ENCODE assay signal across 33 mouse cellular contexts in genomic region chr16:92098351-92099051, GRCm38 (mm10). TPM values are rescaled to one million over a fixed set of nuclear protein-coding genes. Genes with fewer than 3 reads are reported as not detected.
DNase-seq lines count a peak whose midpoint lies in the region; ATAC-seq lines count a peak whose summit lies in the region.
"Had no signal": no experiment of that assay in that cellular context is flagged by ENCODE, and none has a peak within 500 bp of the region (broad histone marks: within the 10 kb centered on the region; RNA-seq: fewer than 3 reads in every experiment).

No protein-coding gene starts in this region.

- WGBS in heart, embryonic 10.5 days: 86% methylated on average over 10 of the region's 10 CpGs
- 29% methylated on average over 10 of the region's 10 CpGs for WGBS in limb, embryonic 11.5 days
- WGBS in limb, embryonic 10.5 days: 50% methylated on average over 10 of the region's 10 CpGs
- 60% methylated on average over 10 of the region's 10 CpGs for WGBS in embryonic facial prominence, embryonic 14.5 days
- WGBS in limb, embryonic 12.5 days: 16% methylated on average over 10 of the region's 10 CpGs

- no peak overlapping the region for H3K4me2 ChIP-seq in limb, embryonic 11.5 days (ENCODE audit: low read depth, severe bottlenecking)
- no peak overlapping the region for H3K4me2 ChIP-seq in embryonic facial prominence, embryonic 14.5 days (ENCODE audit: low read depth, low read length)
- no peak overlapping the region for H3K4me2 ChIP-seq in limb, embryonic 12.5 days
- H3K4me2 ChIP-seq: hindbrain, embryonic 12.5 days; liver, embryonic 15.5 days; neural tube, embryonic 15.5 days; stomach, embryonic 15.5 days had no signal

- H3K9me3 ChIP-seq in heart, embryonic 10.5 days: no peaks in the 10 kb centered on the region
- H3K9me3 ChIP-seq in limb, embryonic 11.5 days (ENCODE audit: control insufficient read depth, low read length): no peaks in the 10 kb centered on the region
- no peaks in the 10 kb centered on the region for H3K9me3 ChIP-seq in limb, embryonic 10.5 days (replicated peaks)
- H3K9me3 ChIP-seq in embryonic facial prominence, embryonic 14.5 days (ENCODE audit: control insufficient read depth, low read length): no peaks in the 10 kb centered on the region
- H3K9me3 ChIP-seq in limb, embryonic 12.5 days: no peaks in the 10 kb centered on the region
- H3K9me3 ChIP-seq: G1E; hindbrain, embryonic 12.5 days; liver, embryonic 15.5 days; neural tube, embryonic 15.5 days; stomach, embryonic 15.5 days had no signal

- no peak overlapping the region for H3K9ac ChIP-seq in limb, embryonic 11.5 days (ENCODE audit: low read length)
- no peak overlapping the region for H3K9ac ChIP-seq in embryonic facial prominence, embryonic 14.5 days (ENCODE audit: low read depth, low read length)
- no peak overlapping the region for H3K9ac ChIP-seq in limb, embryonic 12.5 days (replicated peaks)
- H3K9ac ChIP-seq: forebrain, postnatal 0 days; hindbrain, embryonic 12.5 days; liver, embryonic 15.5 days; neural tube, embryonic 15.5 days; stomach, embryonic 15.5 days had no signal

- H3K36me3 ChIP-seq in heart, embryonic 10.5 days: peaks cover 18% of the 10 kb centered on the region
- H3K36me3 ChIP-seq in limb, embryonic 11.5 days (ENCODE audit: control insufficient read depth, insufficient read depth, low read length): no peaks in the 10 kb centered on the region
- peaks cover 20% of the 10 kb centered on the region for H3K36me3 ChIP-seq in limb, embryonic 10.5 days
- peaks cover 14% of the 10 kb centered on the region; the same call in 1 of the 2 replicates for H3K36me3 ChIP-seq in embryonic facial prominence, embryonic 14.5 days (ENCODE audit: control insufficient read depth, insufficient read depth, low read length)
- peaks cover 18% of the 10 kb centered on the region for H3K36me3 ChIP-seq in limb, embryonic 12.5 days
- H3K36me3 ChIP-seq: liver, embryonic 15.5 days had no signal

- H3K4me3 ChIP-seq in heart, embryonic 10.5 days: no peak overlapping the region
- H3K4me3 ChIP-seq in limb, embryonic 11.5 days (ENCODE audit: low read depth, low read length): no peak overlapping the region
- H3K4me3 ChIP-seq in limb, embryonic 10.5 days: no peak overlapping the region
- H3K4me3 ChIP-seq in embryonic facial prominence, embryonic 14.5 days (ENCODE audit: low read depth, low read length): no peak overlapping the region
- no peak overlapping the region for H3K4me3 ChIP-seq in limb, embryonic 12.5 days (replicated peaks)
- H3K4me3 ChIP-seq: heart, adult 2 months; hindbrain, embryonic 12.5 days; layer of hippocampus, adult 2 months; liver, embryonic 15.5 days; neural tube, embryonic 15.5 days; stomach, embryonic 15.5 days had no signal

- ATAC-seq in limb, embryonic 11.5 days (ENCODE audit: insufficient number of reproducible peaks, low FRiP score, low TSS enrichment, low read depth): 0 out of 2 replicates have a peak, but pooled peaks have one; percentile 39
- peak; percentile 55; the same call in 1 of the 2 replicates for ATAC-seq in embryonic facial prominence, embryonic 14.5 days (ENCODE audit: low read depth)
- ATAC-seq in limb, embryonic 12.5 days (ENCODE audit: insufficient number of reproducible peaks, insufficient read depth, low FRiP score, low TSS enrichment, low read depth): 0 out of 2 replicates have a peak, but pooled peaks have one; percentile 42
- ATAC-seq: forebrain, postnatal 0 days; intestine, embryonic 16.5 days had no signal

- H3K27ac ChIP-seq in heart, embryonic 10.5 days: no peak overlapping the region
- H3K27ac ChIP-seq in limb, embryonic 11.5 days (replicated peaks; ENCODE audit: low read depth, low read length): 0 out of 2 replicates have a peak overlapping the region, but pooled peaks have one; percentile 39
- H3K27ac ChIP-seq in limb, embryonic 10.5 days: no peak overlapping the region
- H3K27ac ChIP-seq in embryonic facial prominence, embryonic 14.5 days (replicated peaks; ENCODE audit: low read depth, low read length): no peak overlapping the region; the same call in 1 of the 2 replicates
- H3K27ac ChIP-seq in limb, embryonic 12.5 days: peak overlapping the region; percentile 51
- H3K27ac ChIP-seq: heart, adult 2 months; hindbrain, embryonic 12.5 days; liver, embryonic 15.5 days; neural tube, embryonic 15.5 days; stomach, embryonic 15.5 days had no signal

- H3K4me1 ChIP-seq in heart, embryonic 10.5 days: peaks cover 13% of the 10 kb centered on the region
- H3K4me1 ChIP-seq in limb, embryonic 11.5 days (ENCODE audit: control insufficient read depth, insufficient read depth, low read length): peaks cover 22% of the 10 kb centered on the region
- H3K4me1 ChIP-seq in limb, embryonic 10.5 days: peaks cover 26% of the 10 kb centered on the region
- peaks cover 11% of the 10 kb centered on the region; the same call in 1 of the 2 replicates for H3K4me1 ChIP-seq in embryonic facial prominence, embryonic 14.5 days (ENCODE audit: control insufficient read depth, insufficient read depth, low read length)
- peaks cover 37% of the 10 kb centered on the region for H3K4me1 ChIP-seq in limb, embryonic 12.5 days (replicated peaks)
- H3K4me1 ChIP-seq: liver, embryonic 15.5 days had no signal

- H3K27me3 ChIP-seq in heart, embryonic 10.5 days (ENCODE audit: insufficient read depth, poor library complexity, severe bottlenecking): no peaks in the 10 kb centered on the region
- H3K27me3 ChIP-seq in limb, embryonic 11.5 days (ENCODE audit: control insufficient read depth, insufficient read depth, low read length): no peaks in the 10 kb centered on the region
- H3K27me3 ChIP-seq in limb, embryonic 10.5 days (ENCODE audit: low read depth, poor library complexity, severe bottlenecking): peaks cover 56% of the 10 kb centered on the region
- no peaks in the 10 kb centered on the region for H3K27me3 ChIP-seq in embryonic facial prominence, embryonic 14.5 days (replicated peaks; ENCODE audit: control insufficient read depth, insufficient read depth, low read length)
- peaks cover 29% of the 10 kb centered on the region for H3K27me3 ChIP-seq in limb, embryonic 12.5 days
- H3K27me3 ChIP-seq: CH12.LX; hindbrain, embryonic 12.5 days; liver, embryonic 15.5 days; neural tube, embryonic 15.5 days; stomach, embryonic 15.5 days had no signal

- DNase-seq in heart, adult 11 months: peak; percentile 30
- DNase-seq in heart, embryonic 10.5 days (ENCODE audit: low spot score): no peak
- peak; percentile 56 for DNase-seq in limb, embryonic 11.5 days (ENCODE audit: low spot score)
- DNase-seq in limb, embryonic 10.5 days (ENCODE audit: low spot score): no peak
- DNase-seq in embryonic facial prominence, embryonic 14.5 days (ENCODE audit: low spot score): peak; percentile 62
- DNase-seq in layer of hippocampus, postnatal 36 days: no peak
- DNase-seq: adrenal gland, adult 2 months; B cell, adult 2 months; cerebellum, postnatal 25 days; forebrain, postnatal 0 days; gastrocnemius, postnatal 25 days; heart, adult 2 months; kidney, postnatal 10 days; liver; lung, postnatal 4 days; right cerebral cortex, adult 18-20 months; thymus, adult 18-20 months; thymus, postnatal 4 days had no signal

RNA-seq across cellular contexts. Expression of gene Slc5a3, which starts 40.4 kb away (rescaled TPM):
- polyA plus RNA-seq in heart, embryonic 10.5 days (2016; fragmentation: Nextera tagmentation; extraction: Ambion mirVana): 6.0 and 7.0 TPM in 2 replicates
- polyA plus RNA-seq in limb, embryonic 11.5 days (2014; fragmentation: Nextera tagmentation; extraction: Ambion mirVana): 9.5 and 10.0 TPM in 2 replicates
- polyA plus RNA-seq in limb, embryonic 10.5 days (2016; fragmentation: Nextera tagmentation; extraction: Ambion mirVana): 8.0 and 9.3 TPM in 2 replicates
- polyA plus RNA-seq in embryonic facial prominence, embryonic 14.5 days (2014; fragmentation: Nextera tagmentation; extraction: Ambion mirVana): 11.7 and 12.1 TPM in 2 replicates
- 10.0 and 10.2 TPM in 2 replicates for polyA plus RNA-seq in limb, embryonic 12.5 days (2016; fragmentation: Nextera tagmentation; extraction: Ambion mirVana)
- 10 to 100 TPM; 38.5 to 40.9 TPM for total RNA-seq in layer of hippocampus, postnatal 36 days (2021)

RNA-seq across cellular contexts. Expression of gene Gm49711, which starts 40.4 kb away (rescaled TPM):
- polyA plus RNA-seq in heart, embryonic 10.5 days (2016; fragmentation: Nextera tagmentation; extraction: Ambion mirVana): 0.21 TPM in 1 of 2 replicates, not detected in the other
- not detected in 2 replicates for polyA plus RNA-seq in limb, embryonic 11.5 days (2014; fragmentation: Nextera tagmentation; extraction: Ambion mirVana)
- 0.30 TPM in 1 of 2 replicates, not detected in the other for polyA plus RNA-seq in limb, embryonic 10.5 days (2016; fragmentation: Nextera tagmentation; extraction: Ambion mirVana)
- polyA plus RNA-seq in embryonic facial prominence, embryonic 14.5 days (2014; fragmentation: Nextera tagmentation; extraction: Ambion mirVana): 0.31 and 0.86 TPM in 2 replicates
- polyA plus RNA-seq in limb, embryonic 12.5 days (2016; fragmentation: Nextera tagmentation; extraction: Ambion mirVana): 0.28 TPM in 1 of 2 replicates, not detected in the other
- not detected for total RNA-seq in layer of hippocampus, postnatal 36 days (2021)
- total RNA-seq: adrenal gland, adult 2 months; CH12.LX; forebrain, postnatal 0 days; G1E; gastrocnemius, postnatal 25 days; heart, adult 2 months; heart, postnatal 25 days; layer of hippocampus, adult 2 months; left cerebral cortex, adult 18-20 months; left cerebral cortex, postnatal 25 days; megakaryocyte-erythroid progenitor cell, adult 5-6 weeks had no signal
- polyA plus RNA-seq: heart, adult 2 months; heart, embryonic 14.5 days; intestine, embryonic 16.5 days; liver, embryonic 15.5 days; lung, embryonic 16.5 days; stomach, embryonic 15.5 days had no signal

RNA-seq across cellular contexts. Expression of gene Mrps6, which starts 40.4 kb away (rescaled TPM):
- polyA plus RNA-seq in heart, embryonic 10.5 days (2016; fragmentation: Nextera tagmentation; extraction: Ambion mirVana): 119 and 122 TPM in 2 replicates
- 94.2 and 100.0 TPM in 2 replicates for polyA plus RNA-seq in limb, embryonic 11.5 days (2014; fragmentation: Nextera tagmentation; extraction: Ambion mirVana)
- 92.2 and 111 TPM in 2 replicates for polyA plus RNA-seq in limb, embryonic 10.5 days (2016; fragmentation: Nextera tagmentation; extraction: Ambion mirVana)
- polyA plus RNA-seq in embryonic facial prominence, embryonic 14.5 days (2014; fragmentation: Nextera tagmentation; extraction: Ambion mirVana): 107 and 113 TPM in 2 replicates
- 87.5 and 98.7 TPM in 2 replicates for polyA plus RNA-seq in limb, embryonic 12.5 days (2016; fragmentation: Nextera tagmentation; extraction: Ambion mirVana)
- total RNA-seq in layer of hippocampus, postnatal 36 days (2021): 10 to 100 TPM; 58.1 to 58.3 TPM

Comparison
In these comparisons a context has a peak if more than half of its experiments do, and no peak if none do; other contexts are left out.
1. DNase-seq: peak in heart, adult 11 months (single experiment), limb, embryonic 11.5 days (single experiment) and embryonic facial prominence, embryonic 14.5 days (single experiment); none in heart, embryonic 10.5 days (single experiment), limb, embryonic 10.5 days (single experiment) and layer of hippocampus, postnatal 36 days (0 of 2).
2. H3K27ac ChIP-seq: peak in limb, embryonic 11.5 days (single experiment) and limb, embryonic 12.5 days (single experiment); none in heart, embryonic 10.5 days (single experiment), limb, embryonic 10.5 days (single experiment) and embryonic facial prominence, embryonic 14.5 days (single experiment).
3. Peak in every context shown above with its lines, with median percentiles within 50 percentile points of each other: ATAC-seq.